Mouse (Mus musculus): ENCODE results near the gene Olfr71.

DNA sequence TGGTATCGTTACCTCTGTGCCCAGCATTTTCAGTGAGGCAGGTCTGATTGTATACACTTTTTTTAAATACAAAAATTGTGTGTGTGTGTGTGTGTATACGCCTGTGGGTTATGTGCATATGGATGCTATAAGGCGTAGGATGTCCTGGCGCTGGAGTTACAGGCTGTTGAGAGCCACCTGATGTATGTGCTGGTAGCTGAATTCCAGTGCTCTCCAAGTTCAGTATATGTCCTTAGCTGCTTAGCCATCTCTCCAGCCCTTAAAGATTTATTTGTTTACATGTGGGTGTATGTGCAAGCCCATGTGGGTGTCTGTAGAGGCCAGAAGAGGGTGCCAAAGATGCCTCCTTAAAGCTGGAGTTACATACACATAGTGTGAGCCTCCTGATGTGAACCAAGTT, 52.9 kb downstream of the Olfr71 start:
- peak; percentile 15 for TF ChIP-seq CTCF (IDR thresholded peaks at IDR 0.05; ENCODE audit: low read depth)
- no peak for TF ChIP-seq EP300 (IDR thresholded peaks at IDR 0.05; ENCODE audit: low read depth)
